Mouse (Mus musculus) liver, adult 2 months (tissue): ENCODE results near the gene Psmg3. TPM values are rescaled to one million over a fixed set of nuclear protein-coding genes. Genes with fewer than 3 reads are reported as not detected.

Source experiments
- DNase-seq: peaks from one replicate; pipeline ENCODE4 v3.0.0-alpha.2; 2011; ENCODE audit warnings: low read depth, low spot score; ENCODE audit errors: extremely low read depth
- H3K27ac ChIP-seq: fragments of 200-500 bp; replicated peaks from 2 replicates; pipeline ENCODE4 v1.5.1; 2012; ENCODE audit warnings: low read depth, mild to moderate bottlenecking, control low read depth, inconsistent platforms, low read length; ENCODE audit not compliant: insufficient read depth
- H3K27me3 ChIP-seq: fragments of 200-500 bp; 2 replicates; pipeline ENCODE4 v1.6.1; 2012; ENCODE audit warnings: mild to moderate bottlenecking, moderate library complexity, low read length, inconsistent platforms; ENCODE audit not compliant: control insufficient read depth, insufficient read depth
- H3K36me3 ChIP-seq: fragments of 200-500 bp; 2 replicates; pipeline ENCODE4 v1.6.1; 2012; ENCODE audit warnings: low read length, inconsistent platforms; ENCODE audit not compliant: control insufficient read depth, insufficient read depth
- H3K4me1 ChIP-seq: fragments of 200-500 bp; 2 replicates; pipeline ENCODE4 v1.6.1; 2011; ENCODE audit warnings: low read length; ENCODE audit not compliant: control insufficient read depth, insufficient read depth
- H3K4me3 ChIP-seq: fragments of 200-500 bp; 2 replicates; pipeline ENCODE4 v1.5.1; 2011; ENCODE audit warnings: low read depth, mild to moderate bottlenecking, control low read depth, low read length, moderate library complexity; ENCODE audit not compliant: insufficient read depth
- H3K79me2 ChIP-seq: fragments of 200-500 bp; 2 replicates; pipeline ENCODE4 v1.6.1; 2012; ENCODE audit warnings: inconsistent platforms, mild to moderate bottlenecking, low read length, moderate library complexity; ENCODE audit not compliant: control insufficient read depth, insufficient read depth
- H3K9ac ChIP-seq: fragments of 200-500 bp; 2 replicates; pipeline ENCODE4 v1.6.1; 2012; ENCODE audit warnings: low read depth, mild to moderate bottlenecking, control low read depth, inconsistent platforms, low read length
- CTCF ChIP-seq: fragments of 200-500 bp; IDR thresholded peaks from 2 replicates; pipeline ENCODE4 v1.5.1; 2011; ENCODE audit warnings: low read depth, low read length, control low read depth
- POLR2A ChIP-seq: fragments of 200-500 bp; IDR thresholded peaks from 2 replicates; pipeline ENCODE4 v1.6.1; 2011; ENCODE audit warnings: low read length, control low read depth; ENCODE audit not compliant: insufficient read depth; ENCODE audit errors: extremely low read depth
- WGBS: fragments of 180-500 bp; shearing (Covaris S2); methylation state at CpG from one replicate; pipeline ENCODE4 v1.1.7; 2018; 5-methylcytosine and 5-hydroxymethylcytosine counted together
- polyA plus RNA-seq: library from polyadenylated mRNA; depleted of rRNA; stranded (reverse); fragments of >200 nt; gene quantifications from 2 replicates; pipeline ENCODE4 v1.2.3, GENCODE M21; 2012
- total RNA-seq: library from RNA; depleted of rRNA; stranded (reverse); fragments of >200 nt; gene quantifications from 2 replicates; pipeline ENCODE4 v1.2.3, GENCODE M21; 2014

The Psmg3 gene
- total and polyA plus RNA-seq, 2 experiments, result 11.1 to 28.8 TPM

- Histone ChIP-seq H3K9ac (peak overlapping the region; percentile 58), H3K27ac (peak overlapping the region; percentile 50), H3K36me3 (no peaks in the 10 kb centered on the region; the same call in 1 of the 2 replicates), H3K27me3 (no peaks in the 10 kb centered on the region), H3K4me3 (peak overlapping the region; percentile 58), H3K79me2 (no peaks in the 10 kb centered on the region), H3K4me1 (no peaks in the 10 kb centered on the region)
- peak; percentile 89 for DNase-seq
- WGBS, result 14% methylated on average over 13 of the region's 13 CpGs
- TF ChIP-seq POLR2A (0 out of 2 replicates have a peak, but pooled peaks have one; percentile 10), CTCF (no peak; the same call in 1 of the 2 replicates)
These were observed 12.7 kb downstream of the Psmg3 start for GRCm38 (mm10) chr5:139813963-139814381.

- Histone ChIP-seq H3K4me3 (no peak overlapping the region), H3K27me3 (no peaks in the 10 kb centered on the region), H3K79me2 (no peaks in the 10 kb centered on the region), H3K36me3 (no peaks in the 10 kb centered on the region; the same call in 1 of the 2 replicates), H3K4me1 (no peaks in the 10 kb centered on the region), H3K9ac (no peak overlapping the region), H3K27ac (no peak overlapping the region)
- DNase-seq, result no peak
- no peak for TF ChIP-seq CTCF
- 57% methylated on average over 10 of the region's 10 CpGs for WGBS
These were observed 13.6 kb downstream of the Psmg3 start for GRCm38 (mm10) chr5:139813126-139813490.

GRCm38 (mm10) chr5:139812398-139813125 lies 14.1 kb downstream of the Psmg3 start:
- Histone ChIP-seq H3K27ac (no peak overlapping the region), H3K27me3 (no peaks in the 10 kb centered on the region), H3K36me3 (no peaks in the 10 kb centered on the region; the same call in 1 of the 2 replicates), H3K4me1 (no peaks in the 10 kb centered on the region), H3K79me2 (no peaks in the 10 kb centered on the region), H3K9ac (no peak overlapping the region), H3K4me3 (no peak overlapping the region)
- TF ChIP-seq CTCF (no peak), POLR2A (no peak)
- DNase-seq, result no peak
- WGBS, result 79% methylated on average over 20 of the region's 20 CpGs

- no peaks in the 10 kb centered on the region for H3K27me3 ChIP-seq
- DNase-seq, result no peak
- no peak overlapping the region for H3K27ac ChIP-seq
- H3K79me2 ChIP-seq, result no peaks in the 10 kb centered on the region
- H3K9ac ChIP-seq, result no peak overlapping the region
- no peak overlapping the region for H3K4me3 ChIP-seq
- H3K4me1 ChIP-seq, result no peaks in the 10 kb centered on the region
- TF ChIP-seq POLR2A (no peak), CTCF (no peak)
- H3K36me3 ChIP-seq, result no peaks in the 10 kb centered on the region; the same call in 1 of the 2 replicates
- WGBS, result 60% methylated on average over 15 of the region's 15 CpGs
These were observed 14.8 kb downstream of the Psmg3 start for GRCm38 (mm10) chr5:139811677-139812397.

GRCm38 (mm10) chr5:139809397-139809796 lies 17.3 kb downstream of the Psmg3 start:
- H3K9ac ChIP-seq, result no peak overlapping the region
- no peak overlapping the region for H3K4me3 ChIP-seq
- no peaks in the 10 kb centered on the region for H3K4me1 ChIP-seq
- no peak for DNase-seq
- no peak for TF ChIP-seq POLR2A
- peak; percentile 35 for TF ChIP-seq CTCF
- no peaks in the 10 kb centered on the region; the same call in 1 of the 2 replicates for H3K36me3 ChIP-seq
- WGBS, result 72% methylated on average over 4 of the region's 4 CpGs
- no peaks in the 10 kb centered on the region for H3K79me2 ChIP-seq
- no peak overlapping the region for H3K27ac ChIP-seq
- no peaks in the 10 kb centered on the region for H3K27me3 ChIP-seq
